Mouse (Mus musculus): ENCODE results near the gene Armt1. TPM values are rescaled to one million over a fixed set of nuclear protein-coding genes. Genes with fewer than 3 reads are reported as not detected.
"Not testable (repeated sequence)": the region's sequence is repeated elsewhere in the genome, so short reads cannot be mapped to it uniquely, and the experiment has no call there.

Armt1 gene
- total RNA-seq, 4 experiments from 2014 or later: 17.8 to 28.3 (median 22.7) TPM

DNA sequence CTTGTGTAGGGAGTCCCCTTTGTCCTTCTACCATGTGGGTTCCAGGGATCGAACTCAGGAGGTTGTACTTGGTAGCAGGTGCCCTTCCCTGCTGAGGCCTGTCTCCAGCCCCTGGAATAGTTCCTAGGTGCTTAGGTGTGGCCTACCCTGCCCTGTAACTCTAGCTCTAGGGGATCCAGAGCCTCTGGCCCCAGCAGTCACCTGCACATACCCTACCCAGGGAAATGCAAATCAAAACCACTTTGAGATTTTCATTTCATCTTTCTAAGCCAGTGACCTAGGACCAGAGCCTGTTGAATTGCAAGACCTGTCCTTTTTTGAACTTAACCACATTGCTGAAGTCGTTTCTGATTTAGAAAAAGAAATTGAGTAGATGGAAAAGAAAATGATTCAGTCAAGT, 1.6 kb downstream of the Armt1 start:
- DNase-seq (ENCODE audit: low spot score in 2 of 2): not testable (repeated sequence)

GRCm38 (mm10) chr10:4435416-4435815, 3.1 kb downstream of the Armt1 start:
- DNase-seq (ENCODE audit: low spot score in 2 of 2): no peak

- no peak for DNase-seq (ENCODE audit: low spot score in 2 of 2)
Observed at GRCm38 (mm10) chr10:4456409-4456808, 24.1 kb downstream of the Armt1 start.

DNA sequence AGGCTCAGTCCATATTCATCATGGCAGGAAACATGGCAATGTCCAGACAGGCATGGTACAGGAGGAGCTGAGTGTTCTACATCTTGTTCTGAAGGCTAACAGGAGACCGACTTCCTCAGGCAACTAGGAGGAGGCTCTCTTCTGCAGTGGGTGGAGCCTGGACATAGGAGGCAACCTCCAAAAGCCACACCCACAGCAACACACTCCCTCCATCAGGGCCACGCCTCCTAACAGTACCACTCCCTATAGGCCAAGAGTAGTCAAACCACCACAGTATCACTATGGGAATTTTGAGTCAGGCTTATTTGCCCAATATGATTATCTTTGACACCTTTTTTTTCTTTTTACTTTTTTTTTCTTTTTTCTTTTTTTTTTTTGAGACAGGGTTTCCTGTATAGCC, 27.9 kb downstream of the Armt1 start:
- no peak for DNase-seq (ENCODE audit: low spot score in 2 of 2)

DNA sequence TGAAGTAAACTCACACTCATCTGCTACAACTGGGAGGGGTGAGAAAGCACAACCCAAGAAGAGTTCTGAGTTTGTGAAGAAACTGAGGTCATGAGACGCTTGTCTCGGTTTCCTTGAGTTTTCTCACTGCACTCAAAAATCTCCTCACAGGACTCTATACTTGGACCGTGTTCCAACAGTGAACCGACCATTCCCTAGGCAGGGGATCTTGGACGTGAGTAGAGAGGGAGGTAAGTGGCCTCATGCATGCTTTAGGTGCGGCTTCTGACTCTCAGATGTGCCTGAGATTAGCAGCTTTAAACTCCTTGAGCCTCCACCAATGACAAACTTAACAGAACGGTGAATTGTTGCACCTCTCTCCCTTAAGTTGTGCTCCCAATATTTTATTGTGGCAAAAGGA, 33.5 kb downstream of the Armt1 start:
- no peak for DNase-seq (ENCODE audit: low spot score in 2 of 2)

DNA sequence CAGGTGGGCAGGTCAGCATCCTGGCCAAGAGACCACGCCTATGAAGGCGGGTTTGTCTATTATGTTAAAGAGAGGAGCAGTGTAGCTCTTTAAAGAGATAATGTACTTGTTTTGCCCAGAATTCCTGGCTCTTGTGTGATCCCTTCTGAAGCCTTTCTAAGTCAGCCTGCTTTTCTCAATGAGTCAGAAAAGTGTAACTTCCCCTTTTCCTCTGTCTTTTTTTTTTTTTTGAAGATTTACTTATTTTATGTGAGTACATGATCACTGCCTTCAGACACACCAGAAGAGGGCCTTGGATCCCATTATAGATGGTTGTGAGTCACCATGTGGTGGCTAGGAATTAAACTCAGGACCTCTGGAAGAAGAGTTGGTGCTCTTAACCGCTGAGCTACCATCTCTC, 37.1 kb downstream of the Armt1 start:
- no peak for DNase-seq (ENCODE audit: low spot score in 2 of 2)

GRCm38 (mm10) chr10:4473591-4473993, 41.3 kb downstream of the Armt1 start:
- no peak for DNase-seq (ENCODE audit: low spot score in 2 of 2)

- no peak for DNase-seq (ENCODE audit: low spot score in 2 of 2)
Observed at GRCm38 (mm10) chr10:4475431-4475830, 43.2 kb downstream of the Armt1 start.

GRCm38 (mm10) chr10:4476604-4477003, 44.3 kb downstream of the Armt1 start:
- no peak for DNase-seq (ENCODE audit: low spot score in 2 of 2)

DNA sequence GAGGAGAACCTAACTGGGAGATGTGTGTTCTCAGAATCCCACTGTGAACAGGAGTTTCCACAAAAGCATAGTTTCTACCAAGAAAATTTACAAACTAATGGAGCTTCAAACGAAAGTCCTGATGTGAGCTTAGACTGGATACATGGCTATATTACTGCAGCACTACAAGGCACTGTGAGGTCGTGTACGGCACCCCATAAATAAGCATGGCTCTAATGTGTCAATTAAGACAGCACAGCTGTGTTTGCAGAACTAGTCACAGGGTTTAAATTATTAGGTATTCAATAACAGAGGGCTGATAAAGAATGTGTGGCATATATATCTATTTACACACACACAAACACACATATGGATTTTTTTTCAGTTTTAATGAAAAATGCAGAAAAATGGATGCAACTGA, 48.7 kb downstream of the Armt1 start:
- no peak for DNase-seq (ENCODE audit: low spot score in 2 of 2)

DNA sequence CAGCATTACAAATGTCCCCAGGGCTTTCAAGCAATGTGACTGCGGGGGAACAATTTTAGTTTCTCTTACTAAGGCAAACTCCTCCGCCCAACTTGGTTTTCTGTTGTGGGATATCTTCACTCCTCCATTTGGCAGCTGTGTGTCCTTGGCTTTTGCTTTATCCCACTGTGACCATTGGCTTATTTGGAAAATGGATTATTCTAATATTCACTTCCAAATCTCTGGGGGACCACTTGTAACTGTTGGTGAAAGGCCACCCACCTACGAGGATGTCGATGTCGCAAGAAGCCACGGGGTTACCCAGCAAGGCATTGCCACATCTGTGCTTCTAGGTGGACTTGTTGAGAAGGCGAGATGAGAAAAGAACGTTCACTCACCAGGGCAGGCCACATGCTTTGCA, 49.4 kb downstream of the Armt1 start:
- no peak for DNase-seq (ENCODE audit: low spot score in 2 of 2)

GRCm38 (mm10) chr10:4482355-4482754, 50.1 kb downstream of the Armt1 start, which contains the start of gene Ccdc170:
TSS of gene Ccdc170 (plus strand) at chr10:4482502.
- no peak for DNase-seq (ENCODE audit: low spot score in 2 of 2)

DNA sequence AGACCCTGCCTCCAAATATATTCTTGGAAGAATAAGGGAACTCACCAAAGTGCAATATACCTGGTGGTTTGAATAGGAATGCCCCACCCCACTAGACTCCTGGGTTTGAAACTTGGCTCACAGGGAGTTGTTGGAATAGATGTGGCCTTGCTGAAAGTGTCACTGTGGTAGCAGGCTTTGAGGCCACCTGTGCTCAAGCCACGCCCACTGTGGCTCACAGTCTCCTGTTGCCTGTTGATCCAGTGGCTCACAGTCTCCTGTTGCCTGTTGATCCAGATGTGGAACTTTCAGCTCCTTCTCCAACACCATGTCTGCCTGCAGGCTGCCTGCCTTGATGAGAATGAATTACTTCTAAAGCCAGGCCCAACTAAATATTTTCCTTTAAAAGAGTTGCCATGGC, 51.6 kb downstream of the Armt1 start:
- no peak for DNase-seq (ENCODE audit: low spot score in 2 of 2)

- no peak for DNase-seq (ENCODE audit: low spot score in 2 of 2)
Observed at GRCm38 (mm10) chr10:4484986-4485385, 52.7 kb downstream of the Armt1 start.

DNA sequence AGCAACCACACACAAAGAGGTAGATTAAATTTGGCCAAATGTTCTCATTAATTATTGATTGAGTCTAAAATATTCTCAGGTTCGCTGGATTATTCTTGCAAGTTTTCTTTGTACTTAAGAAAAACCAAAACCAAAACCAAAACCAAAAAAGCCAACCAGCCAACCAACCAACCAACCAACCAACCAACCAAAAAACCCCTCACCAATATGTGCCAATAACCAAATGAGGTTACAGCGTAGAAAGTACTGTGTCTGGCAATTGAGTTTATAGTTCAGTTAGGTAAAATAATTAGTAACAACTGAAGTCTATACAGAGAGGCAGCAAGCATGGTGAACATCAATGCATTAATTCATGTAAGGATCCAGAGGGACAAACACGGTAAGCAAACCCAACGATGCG, 57.6 kb downstream of the Armt1 start:
- no peak for DNase-seq (ENCODE audit: low spot score in 2 of 2)

GRCm38 (mm10) chr10:4491281-4491680, 59.0 kb downstream of the Armt1 start:
- no peak for DNase-seq (ENCODE audit: low spot score in 2 of 2)

GRCm38 (mm10) chr10:4492045-4492444, 59.8 kb downstream of the Armt1 start:
- no peak for DNase-seq (ENCODE audit: low spot score in 2 of 2)

DNA sequence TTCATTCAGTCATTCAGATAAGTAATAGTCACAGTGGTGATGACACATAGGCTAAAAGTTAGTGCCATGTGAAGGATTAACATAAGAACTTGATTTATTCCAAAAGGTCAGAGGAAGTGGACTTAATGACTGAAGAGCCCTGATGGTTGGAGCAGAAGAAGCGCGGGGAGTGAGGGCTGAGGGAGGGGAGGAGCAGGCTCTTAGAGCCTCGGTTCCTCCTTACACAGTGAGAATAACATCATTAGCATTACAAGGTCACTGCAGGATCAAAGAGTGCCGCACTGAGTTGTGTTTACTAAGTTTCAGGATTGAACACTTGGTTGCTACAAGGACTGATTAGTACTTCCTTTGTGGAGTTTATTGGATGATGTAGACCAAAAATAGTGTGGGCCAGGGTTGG, 60.6 kb downstream of the Armt1 start:
- DNase-seq (ENCODE audit: low spot score in 2 of 2): no peak

DNA sequence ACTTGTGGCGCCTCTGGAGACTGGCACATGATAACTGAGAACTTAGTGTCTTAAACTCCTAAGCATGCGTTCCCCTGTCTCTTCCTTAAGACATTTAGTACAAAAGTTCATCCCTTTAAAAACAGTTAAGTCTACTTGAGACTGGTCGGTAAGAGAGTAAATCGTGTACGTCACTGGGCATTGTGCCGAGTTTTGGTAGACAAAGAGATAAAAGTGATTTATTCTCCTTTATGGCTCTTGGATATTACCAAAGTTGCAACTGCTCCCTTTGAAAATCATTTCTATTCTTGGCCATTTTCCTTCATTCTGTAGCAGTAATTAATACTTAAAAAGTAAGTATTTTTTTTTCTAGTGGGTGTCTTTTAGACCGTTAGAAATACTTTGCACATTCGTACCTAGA, 71.0 kb downstream of the Armt1 start:
- no peak for DNase-seq (ENCODE audit: low spot score in 2 of 2)

Other genes starting within 250 kb of the Armt1 start
- 10 to 100 TPM; 13.7 to 17.5 (median 14.1) TPM for gene Akap12, start 166.1 kb upstream of the Armt1 start, total RNA-seq (2022)
- 10 to 100 TPM; 11.9 to 14.7 (median 13.0) TPM for gene Zbtb2, start 44.4 kb upstream of the Armt1 start, total RNA-seq (2022)
- gene Rmnd1, start 79 bp upstream of the Armt1 start, total RNA-seq (2022): 10 to 100 TPM; 32.4 to 45.3 (median 38.4) TPM
- under 1 TPM; 0.59 to 0.94 (median 0.66) TPM for gene Ccdc170, start 50.0 kb downstream of the Armt1 start, total RNA-seq (2022)
- gene Esr1, start 179.1 kb downstream of the Armt1 start, total RNA-seq (2022): 1 to 10 TPM; 3.3 to 4.0 (median 3.6) TPM